In genomic region chr15:41989065-41989464, GRCm38 (mm10) we compare ENCODE assay signal across 23 mouse cellular contexts.
"Had no signal": no experiment of that assay in that cellular context is flagged by ENCODE, and none has a peak within 500 bp of the region (broad histone marks: within the 10 kb centered on the region; RNA-seq: fewer than 3 reads in every experiment).

No protein-coding gene starts in this region.

- DNase-seq: gastrocnemius, adult 2 months; gastrocnemius, postnatal 10 days; gastrocnemius, postnatal 25 days; heart, adult 18-20 months; heart, postnatal 10 days; heart, postnatal 36 days; kidney, adult 11 months; kidney, adult 2 months; kidney, adult 9 months; kidney, postnatal 14 days; kidney, postnatal 36 days; layer of hippocampus, adult 9-11 months; layer of hippocampus, postnatal 36 days; left cerebral cortex, postnatal 4 days had no signal

- H3K9ac ChIP-seq: heart, embryonic 12.5 days; hindbrain, embryonic 13.5 days; hindbrain, embryonic 15.5 days; limb, embryonic 15.5 days; liver, embryonic 12.5 days had no signal

- H3K36me3 ChIP-seq: heart, embryonic 10.5 days; heart, embryonic 12.5 days; hindbrain, embryonic 13.5 days; hindbrain, embryonic 15.5 days; limb, embryonic 15.5 days; liver, embryonic 12.5 days had no signal

- H3K4me1 ChIP-seq: heart, embryonic 10.5 days; heart, embryonic 12.5 days; hindbrain, embryonic 13.5 days; hindbrain, embryonic 15.5 days; liver, embryonic 12.5 days had no signal

- ATAC-seq: forebrain, embryonic 16.5 days; hindbrain, postnatal 0 days; intestine, embryonic 16.5 days; liver, embryonic 12.5 days had no signal

- H3K4me3 ChIP-seq: gastrocnemius, adult 2 months; heart, embryonic 10.5 days; heart, embryonic 12.5 days; hindbrain, embryonic 13.5 days; hindbrain, embryonic 15.5 days; limb, embryonic 15.5 days; liver, embryonic 12.5 days had no signal

- H3K27ac ChIP-seq: gastrocnemius, adult 2 months; heart, embryonic 10.5 days; hindbrain, embryonic 13.5 days; hindbrain, embryonic 15.5 days; hindbrain, postnatal 0 days; limb, embryonic 15.5 days; liver, embryonic 12.5 days had no signal

- H3K4me2 ChIP-seq: heart, embryonic 12.5 days; hindbrain, embryonic 13.5 days; hindbrain, embryonic 15.5 days; limb, embryonic 15.5 days; liver, embryonic 12.5 days had no signal

- H3K9me3 ChIP-seq: heart, embryonic 10.5 days; heart, embryonic 12.5 days; hindbrain, embryonic 13.5 days; hindbrain, embryonic 15.5 days; limb, embryonic 15.5 days; liver, embryonic 12.5 days had no signal

- H3K27me3 ChIP-seq: heart, embryonic 12.5 days; hindbrain, embryonic 13.5 days; hindbrain, embryonic 15.5 days; limb, embryonic 15.5 days; liver, embryonic 12.5 days had no signal
